Mouse (Mus musculus): Measurements from ENCODE around the gene 4930595M18Rik.

4930595M18Rik gene

GRCm38 (mm10) chrX:81458021-81458420 lies at the start of gene 4930595M18Rik:
TSS of gene 4930595M18Rik (minus strand) at chrX:81458121.
- no peak for DNase-seq (ENCODE audit: low spot score)

- DNase-seq (ENCODE audit: low spot score), result no peak
These were observed 14.6 kb upstream of the 4930595M18Rik start for GRCm38 (mm10) chrX:81472500-81472899.

Data from urinary bladder, postnatal 10 days (tissue).